Mouse (Mus musculus): ENCODE measurements around the gene Cxcr2. TPM values are rescaled to one million over a fixed set of nuclear protein-coding genes. Genes with fewer than 3 reads are reported as not detected.
A peak's percentile ranks its signal among the peaks of the same experiment; 100 is the strongest.

Cxcr2 gene
- total RNA-seq (2021) = not detected
- long read RNA-seq, experiment 1 = 0 reads
- long read RNA-seq, experiment 2 = 0 reads

GRCm38 (mm10) chr1:74153461-74154184 is at the start of gene Cxcr2:
TSS of gene Cxcr2 (plus strand) at chr1:74153989.
- intact Hi-C loops (cut with DNase I) = no loop called here
- no peak for DNase-seq

- DNase-seq = no peak
- intact Hi-C loops (cut with DNase I) = no loop called here
Measured at GRCm38 (mm10) chr1:74105660-74106059, 48.1 kb upstream of the Cxcr2 start.

- intact Hi-C loops (cut with DNase I) = no loop called here
- no peak for DNase-seq
Measured at GRCm38 (mm10) chr1:74106214-74106613, 47.6 kb upstream of the Cxcr2 start.

- intact Hi-C loops (cut with DNase I) = no loop called here
- no peak for DNase-seq
Measured at GRCm38 (mm10) chr1:74107931-74108618, 45.7 kb upstream of the Cxcr2 start.

- intact Hi-C loops (cut with DNase I) = no loop called here
- DNase-seq = no peak
Measured at GRCm38 (mm10) chr1:74109670-74110069, 44.1 kb upstream of the Cxcr2 start.

GRCm38 (mm10) chr1:74110932-74111695 is 42.7 kb upstream of the Cxcr2 start:
- DNase-seq = no peak
- intact Hi-C loops (cut with DNase I) = no loop called here

- intact Hi-C loops (cut with DNase I) = no loop called here
- no peak for DNase-seq
Measured at GRCm38 (mm10) chr1:74111696-74112030, 42.1 kb upstream of the Cxcr2 start.

GRCm38 (mm10) chr1:74113071-74113470 is 40.7 kb upstream of the Cxcr2 start:
- no peak for DNase-seq
- intact Hi-C loops (cut with DNase I) = no loop called here

- no peak for DNase-seq
- intact Hi-C loops (cut with DNase I) = no loop called here
Measured at GRCm38 (mm10) chr1:74117876-74118275, 35.9 kb upstream of the Cxcr2 start.

- intact Hi-C loops (cut with DNase I) = no loop called here
- DNase-seq = no peak
Measured at GRCm38 (mm10) chr1:74119115-74119514, 34.7 kb upstream of the Cxcr2 start.

- intact Hi-C loops (cut with DNase I) = loop anchor here (5.0 kb wide), 2 partner anchors 34 to 139 kb away; no protein-coding TSS in a partner anchor
- DNase-seq = no peak
Measured at GRCm38 (mm10) chr1:74121138-74121537, 32.7 kb upstream of the Cxcr2 start.

GRCm38 (mm10) chr1:74121821-74122576 is 31.8 kb upstream of the Cxcr2 start:
- intact Hi-C loops (cut with DNase I) = loop anchor here (5.0 kb wide), 2 partner anchors 35 to 140 kb away; no protein-coding TSS in a partner anchor
- DNase-seq = no peak

GRCm38 (mm10) chr1:74123215-74123614 is 30.6 kb upstream of the Cxcr2 start:
- intact Hi-C loops (cut with DNase I) = loop anchor here (5.0 kb wide), 2 partner anchors 36 to 141 kb away; no protein-coding TSS in a partner anchor
- no peak for DNase-seq

- DNase-seq = peak; percentile 31 to 35
- intact Hi-C loops (cut with DNase I) = loop anchor here (5.0 kb wide), 2 partner anchors 37 to 142 kb away; no protein-coding TSS in a partner anchor
Measured at GRCm38 (mm10) chr1:74124021-74124981, 29.5 kb upstream of the Cxcr2 start, which contains the start of gene Tns1. TSS of gene Tns1 (minus strand) at chr1:74124449.

GRCm38 (mm10) chr1:74124991-74125552 is 28.7 kb upstream of the Cxcr2 start, which contains the start of gene Rufy4:
TSS of gene Rufy4 (plus strand) at chr1:74125541.
- DNase-seq = peak; percentile 31 to 36
- intact Hi-C loops (cut with DNase I) = loop anchor here (5.0 kb wide), 2 partner anchors 38 to 143 kb away; no protein-coding TSS in a partner anchor

- no peak for DNase-seq
- intact Hi-C loops (cut with DNase I) = loop anchor here (2.0 kb wide), 1 partner anchor 230 kb away; no protein-coding TSS in a partner anchor
Measured at GRCm38 (mm10) chr1:74130883-74131659, 22.7 kb upstream of the Cxcr2 start.

GRCm38 (mm10) chr1:74132011-74132410 is 21.8 kb upstream of the Cxcr2 start:
- intact Hi-C loops (cut with DNase I) = no loop called here
- DNase-seq = no peak

GRCm38 (mm10) chr1:74133954-74134353 is 19.8 kb upstream of the Cxcr2 start:
- intact Hi-C loops (cut with DNase I) = no loop called here
- DNase-seq = no peak

All from gastrocnemius, postnatal 36 days (tissue).